Mouse (Mus musculus) testis, adult 2 months (tissue): ENCODE results near the gene Inip. TPM values are rescaled to one million over a fixed set of nuclear protein-coding genes. Genes with fewer than 3 reads are reported as not detected.

ENCODE experiments used
- H3K27ac ChIP-seq: fragments of 200-500 bp; 2 replicates; pipeline ENCODE4 v1.5.1; 2012; ENCODE audit warnings: low read depth, low read length; ENCODE audit not compliant: control insufficient read depth, insufficient read depth
- H3K27me3 ChIP-seq: fragments of 200-500 bp; 2 replicates; pipeline ENCODE4 v1.6.1; 2012; ENCODE audit warnings: mild to moderate bottlenecking, low read length, moderate library complexity; ENCODE audit not compliant: control insufficient read depth, insufficient read depth
- H3K36me3 ChIP-seq: fragments of 200-500 bp; 2 replicates; pipeline ENCODE4 v1.6.1; 2012; ENCODE audit warnings: mild to moderate bottlenecking, low read length; ENCODE audit not compliant: control insufficient read depth, insufficient read depth
- H3K4me1 ChIP-seq: fragments of 200-500 bp; 2 replicates; pipeline ENCODE4 v1.6.1; 2012; ENCODE audit warnings: low read length; ENCODE audit not compliant: control insufficient read depth, insufficient read depth
- H3K4me3 ChIP-seq: fragments of 200-500 bp; 2 replicates; pipeline ENCODE4 v1.5.1; 2012; ENCODE audit warnings: low read depth, mild to moderate bottlenecking, low read length, moderate library complexity, mixed read lengths; ENCODE audit not compliant: control insufficient read depth
- CTCF ChIP-seq: fragments of 200-500 bp; IDR thresholded peaks from 2 replicates; pipeline ENCODE4 v1.5.1; 2012; ENCODE audit warnings: low read depth, mild to moderate bottlenecking, inconsistent platforms, low read length, moderate library complexity; ENCODE audit not compliant: control insufficient read depth, insufficient read depth, insufficient replicate concordance
- POLR2A ChIP-seq: fragments of 200-500 bp; IDR thresholded peaks from 2 replicates; pipeline ENCODE4 v1.6.1; 2012; ENCODE audit warnings: low read depth, mild to moderate bottlenecking, inconsistent platforms, low read length, moderate library complexity; ENCODE audit not compliant: control insufficient read depth
- polyA plus RNA-seq: library from polyadenylated mRNA; depleted of rRNA; stranded (reverse); fragments of >200 nt; gene quantifications from 2 replicates; pipeline ENCODE4 v1.2.3, GENCODE M21; 2012

The Inip gene
- polyA plus RNA-seq, 1 experiment, result 6.7 TPM

DNA sequence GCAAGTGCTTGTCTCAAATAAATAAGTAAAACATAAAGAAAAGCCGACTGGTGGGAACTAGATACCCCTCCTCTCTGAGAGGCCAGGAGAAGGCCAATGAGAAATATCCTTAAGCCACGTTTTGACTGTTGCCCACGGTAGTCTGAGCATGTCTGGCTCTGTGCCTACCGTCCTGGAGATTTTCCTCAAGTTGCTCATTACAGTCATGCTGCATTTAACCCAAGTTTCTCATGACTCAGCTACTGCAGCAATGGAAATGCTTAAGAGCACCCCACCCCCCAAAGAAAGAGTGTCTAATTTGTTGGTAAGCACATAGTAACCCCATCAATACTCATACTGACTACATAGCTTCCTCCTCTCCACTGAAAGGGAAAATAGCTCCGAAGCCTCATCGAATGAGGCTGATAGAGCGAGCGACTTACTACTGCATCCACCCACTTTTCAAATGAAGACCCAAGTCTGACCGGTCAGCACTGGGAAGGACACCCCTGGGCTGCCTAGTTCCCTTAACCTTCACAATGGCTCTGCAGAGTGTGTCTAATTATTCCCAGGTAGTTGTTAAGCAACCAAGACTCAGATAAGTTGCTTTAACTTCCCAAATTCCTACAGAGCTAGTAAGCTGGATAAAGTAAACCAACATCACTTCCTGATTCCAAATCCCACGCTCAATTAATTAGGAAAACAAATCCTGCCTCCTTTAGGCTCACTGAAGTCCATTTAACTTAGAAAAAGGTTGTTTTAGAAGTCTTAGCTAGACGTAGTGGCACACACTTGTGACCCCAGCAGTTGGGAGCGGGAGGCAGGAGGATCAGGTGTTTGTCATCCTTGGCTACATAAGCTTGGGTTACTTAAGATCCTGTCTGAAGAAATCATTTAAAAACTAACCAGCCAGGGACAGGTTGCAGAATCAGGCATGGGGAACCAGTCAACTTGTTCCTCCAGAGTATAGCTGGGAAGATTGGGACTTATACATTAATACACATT is 43.6 kb downstream of the Inip start:
- H3K36me3 ChIP-seq, result no peaks in the 10 kb centered on the region
- H3K27me3 ChIP-seq, result no peaks in the 10 kb centered on the region
- TF ChIP-seq CTCF, result no peak
- no peak for TF ChIP-seq POLR2A
- peaks cover 2% of the 10 kb centered on the region; the same call in 1 of the 2 replicates for H3K4me1 ChIP-seq
- H3K4me3 ChIP-seq, result no peak overlapping the region
- H3K27ac ChIP-seq, result no peak overlapping the region

- H3K4me3 ChIP-seq, result no peak overlapping the region
- peaks cover 2% of the 10 kb centered on the region; the same call in 1 of the 2 replicates for H3K4me1 ChIP-seq
- no peaks in the 10 kb centered on the region for H3K27me3 ChIP-seq
- TF ChIP-seq POLR2A, result no peak
- no peak for TF ChIP-seq CTCF
- H3K27ac ChIP-seq, result no peak overlapping the region
- no peaks in the 10 kb centered on the region for H3K36me3 ChIP-seq
Measured at GRCm38 (mm10) chr4:59756332-59757082, 44.9 kb downstream of the Inip start.

DNA sequence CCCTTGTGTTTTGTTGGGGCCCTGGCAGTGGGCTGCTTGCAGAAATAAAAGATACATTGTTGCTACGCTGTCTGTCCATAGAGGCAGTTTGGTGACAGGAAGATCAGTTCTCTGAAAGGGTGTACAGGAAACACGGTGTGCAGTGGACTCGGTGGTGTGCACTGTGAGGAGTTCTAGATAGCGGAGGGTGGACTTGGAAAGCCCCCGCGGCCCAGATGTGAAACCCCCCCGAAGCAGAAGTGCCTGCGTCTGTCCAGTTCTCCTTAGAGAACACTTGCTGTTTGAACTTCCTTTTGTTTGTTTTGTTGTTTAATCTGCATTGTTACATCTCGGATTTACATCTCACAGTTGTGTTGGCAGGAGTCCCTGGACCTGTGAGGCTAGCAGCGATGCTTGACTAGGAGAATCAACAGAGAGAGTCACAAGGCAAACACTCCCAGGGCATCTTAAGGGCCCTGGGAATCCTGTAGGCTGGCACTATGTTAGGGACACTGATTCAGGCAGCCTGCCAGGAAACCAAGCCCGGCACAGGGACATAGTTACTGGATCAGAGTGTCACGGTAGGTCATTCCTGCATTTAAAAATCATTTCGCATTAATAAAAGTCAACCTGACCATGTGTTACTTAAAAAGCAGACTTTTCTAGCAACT is 47.8 kb downstream of the Inip start:
- Histone ChIP-seq H3K27me3 (no peaks in the 10 kb centered on the region), H3K4me1 (peaks cover 2% of the 10 kb centered on the region; the same call in 1 of the 2 replicates), H3K36me3 (no peaks in the 10 kb centered on the region), H3K4me3 (no peak overlapping the region), H3K27ac (no peak overlapping the region)
- no peak for TF ChIP-seq CTCF
- no peak for TF ChIP-seq POLR2A

GRCm38 (mm10) chr4:59739882-59740281 is 61.5 kb downstream of the Inip start:
- Histone ChIP-seq H3K4me3 (no peak overlapping the region), H3K4me1 (no peaks in the 10 kb centered on the region), H3K27ac (no peak overlapping the region), H3K36me3 (no peaks in the 10 kb centered on the region), H3K27me3 (no peaks in the 10 kb centered on the region)
- TF ChIP-seq CTCF (no peak), POLR2A (no peak)

- H3K4me3 ChIP-seq, result no peak overlapping the region
- H3K27me3 ChIP-seq, result no peaks in the 10 kb centered on the region
- H3K4me1 ChIP-seq, result no peaks in the 10 kb centered on the region
- no peak overlapping the region for H3K27ac ChIP-seq
- H3K36me3 ChIP-seq, result no peaks in the 10 kb centered on the region
- no peak for TF ChIP-seq POLR2A
- TF ChIP-seq CTCF, result no peak
Measured at GRCm38 (mm10) chr4:59739321-59739720, 62.1 kb downstream of the Inip start.

- Histone ChIP-seq H3K27ac (no peak overlapping the region), H3K4me3 (no peak overlapping the region), H3K36me3 (no peaks in the 10 kb centered on the region), H3K4me1 (no peaks in the 10 kb centered on the region), H3K27me3 (no peaks in the 10 kb centered on the region)
- no peak for TF ChIP-seq CTCF
- TF ChIP-seq POLR2A, result no peak
Measured at GRCm38 (mm10) chr4:59731544-59731943, 69.8 kb downstream of the Inip start.

- TF ChIP-seq CTCF, result no peak
- no peak for TF ChIP-seq POLR2A
- no peaks in the 10 kb centered on the region for H3K4me1 ChIP-seq
- no peak overlapping the region for H3K4me3 ChIP-seq
- no peak overlapping the region for H3K27ac ChIP-seq
- H3K27me3 ChIP-seq, result no peaks in the 10 kb centered on the region
- H3K36me3 ChIP-seq, result no peaks in the 10 kb centered on the region
Measured at GRCm38 (mm10) chr4:59728839-59729238, 72.5 kb downstream of the Inip start.
